Mouse (Mus musculus) spleen, postnatal 0 days (tissue): ENCODE results near the gene Hid1. TPM values are rescaled to one million over a fixed set of nuclear protein-coding genes. Genes with fewer than 3 reads are reported as not detected.

Experiments
- polyA plus RNA-seq: library from polyadenylated mRNA; unstranded; fragments of >200 nt; fragmentation: Nextera tagmentation; extraction: Ambion mirVana; gene quantifications from 2 replicates; pipeline ENCODE4 v1.2.1, GENCODE M21; 2015

The Hid1 gene
- 1.3 and 2.2 TPM in 2 replicates for polyA plus RNA-seq

DNA sequence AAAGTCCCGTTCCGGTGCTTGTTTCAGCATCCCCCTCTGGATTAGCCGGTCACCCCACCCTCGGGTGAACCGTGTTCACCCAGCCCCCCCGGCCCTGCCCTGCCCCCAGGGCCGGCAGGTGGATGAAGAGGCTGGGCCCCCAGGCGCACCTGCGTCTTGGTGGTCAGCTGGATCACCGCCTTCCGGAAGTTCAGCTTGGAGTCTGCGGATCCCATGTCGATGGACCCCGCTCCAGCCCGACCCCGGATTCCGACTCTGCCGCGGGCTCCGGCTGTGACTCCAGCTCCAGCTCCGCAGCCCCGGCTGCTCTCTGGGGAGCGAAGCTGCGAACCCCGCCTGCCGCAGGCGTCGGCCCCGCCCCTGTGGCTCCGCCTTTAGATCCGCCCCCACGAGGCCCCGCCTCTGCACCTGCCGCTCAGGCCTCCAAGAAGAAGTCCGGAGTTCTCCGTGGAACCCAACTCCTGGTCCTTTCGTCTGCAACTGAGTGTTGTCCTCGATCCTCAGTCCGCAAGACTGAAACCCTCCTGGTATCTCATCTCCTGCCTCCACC is at the start of gene Hid1:
Gene Hid1, minus strand, starts transcription at position 362 of the 550 bp plus-strand sequence.

DNA sequence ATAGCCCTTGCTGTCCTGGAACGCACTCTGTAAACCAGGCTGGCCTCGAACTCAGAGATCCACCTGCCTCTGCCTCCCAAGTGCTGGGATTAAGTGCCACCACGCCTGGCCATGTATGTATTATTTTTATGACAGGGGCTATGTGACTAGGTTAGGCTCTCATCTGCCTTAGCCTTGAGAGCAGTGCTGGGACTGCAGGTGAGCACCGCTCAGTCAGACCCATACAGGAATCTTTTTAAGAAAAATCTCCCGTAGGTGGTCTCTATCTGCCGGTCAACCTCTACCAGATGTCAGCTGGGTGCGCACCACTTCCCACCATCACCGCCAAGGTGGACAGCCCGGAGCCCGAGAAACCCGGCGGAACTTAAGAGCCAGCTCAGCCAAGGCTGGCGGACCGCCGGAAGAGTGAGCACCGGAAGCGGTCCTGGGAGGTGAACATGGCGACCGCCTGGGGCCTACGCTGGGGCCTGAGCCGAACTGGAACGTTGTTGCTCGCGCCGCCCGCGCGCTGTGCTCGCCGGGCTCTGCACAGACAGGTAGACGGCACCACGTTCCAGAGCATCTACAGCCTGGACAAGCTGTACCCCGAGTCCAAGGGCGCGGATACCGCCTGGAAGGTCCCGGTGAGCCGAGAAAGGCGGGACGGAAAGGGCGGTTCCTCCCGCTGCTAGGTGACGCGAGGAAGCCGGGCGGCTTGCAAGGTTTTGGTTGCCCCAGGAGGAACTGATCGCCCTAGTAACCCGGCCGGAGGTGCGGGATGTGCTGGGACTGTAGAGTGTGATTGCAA is 36.0 kb upstream of the Hid1 start, which contains the start of gene Mrpl58:
Gene Mrpl58, plus strand, starts transcription at position 415 of the 787 bp plus-strand sequence.

DNA sequence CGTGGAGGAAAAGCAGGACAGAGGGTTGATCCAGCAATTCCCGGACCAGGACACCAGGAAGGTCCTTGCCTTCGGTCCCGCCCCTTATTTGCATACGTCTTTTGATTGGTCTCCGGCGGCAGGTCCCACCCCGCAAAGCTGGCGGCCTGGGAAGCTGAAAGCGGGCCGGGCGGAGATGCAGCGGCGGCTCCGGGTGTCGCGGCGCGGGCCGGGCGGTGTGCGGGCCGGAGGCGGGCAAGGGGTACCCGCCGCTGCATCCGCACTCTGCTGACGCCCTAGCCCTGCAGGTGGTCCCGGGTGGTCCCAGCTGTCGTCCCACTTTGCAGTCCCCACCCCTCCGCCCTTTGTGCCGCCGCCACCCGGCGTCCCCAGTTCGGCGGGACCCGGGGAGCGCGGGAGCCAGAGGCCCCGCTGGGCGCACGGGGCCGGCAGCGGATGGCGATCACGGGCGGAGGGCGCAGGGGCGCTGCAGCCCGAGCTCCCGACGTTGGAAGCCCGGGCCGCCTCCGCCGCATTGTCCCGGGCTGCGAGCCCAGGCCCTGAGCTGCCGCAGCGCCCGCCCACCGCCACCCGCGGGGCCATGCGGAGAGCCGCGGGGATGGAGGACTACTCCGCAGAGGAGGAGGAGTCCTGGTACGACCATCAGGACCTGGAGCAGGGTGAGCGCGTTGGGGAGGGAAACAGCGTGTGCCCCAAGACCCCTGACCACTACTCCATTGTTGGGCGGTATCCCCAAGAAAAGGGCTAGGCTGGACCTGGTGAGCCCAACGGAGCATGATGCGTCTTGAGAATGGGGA is 14.4 kb upstream of the Hid1 start, which contains the start of gene Cdr2l:
Gene Cdr2l, plus strand, starts transcription at position 174 of the 797 bp plus-strand sequence.

DNA sequence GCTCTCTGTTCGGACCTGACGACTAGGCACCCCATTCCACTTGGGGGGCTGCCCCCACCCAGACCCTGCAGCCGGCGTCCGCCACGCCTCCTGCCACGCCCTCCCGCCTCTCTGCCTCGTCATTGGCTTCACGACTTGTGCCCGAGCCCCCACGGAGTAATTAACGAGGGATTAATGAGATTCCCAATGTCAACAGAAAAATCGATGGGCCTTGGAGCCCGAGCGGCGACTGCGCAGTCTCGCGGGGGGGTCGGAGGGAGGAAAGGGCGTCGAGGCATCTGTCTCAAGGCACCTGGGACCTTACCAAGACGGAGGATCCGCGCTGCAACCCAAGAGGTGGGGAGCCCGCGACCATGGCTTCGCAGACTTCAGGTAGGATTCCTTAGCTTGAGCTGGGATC is 33.0 kb downstream of the Hid1 start, which contains the start of gene Otop3:
Gene Otop3, plus strand, starts transcription at position 201 of the 400 bp plus-strand sequence.

DNA sequence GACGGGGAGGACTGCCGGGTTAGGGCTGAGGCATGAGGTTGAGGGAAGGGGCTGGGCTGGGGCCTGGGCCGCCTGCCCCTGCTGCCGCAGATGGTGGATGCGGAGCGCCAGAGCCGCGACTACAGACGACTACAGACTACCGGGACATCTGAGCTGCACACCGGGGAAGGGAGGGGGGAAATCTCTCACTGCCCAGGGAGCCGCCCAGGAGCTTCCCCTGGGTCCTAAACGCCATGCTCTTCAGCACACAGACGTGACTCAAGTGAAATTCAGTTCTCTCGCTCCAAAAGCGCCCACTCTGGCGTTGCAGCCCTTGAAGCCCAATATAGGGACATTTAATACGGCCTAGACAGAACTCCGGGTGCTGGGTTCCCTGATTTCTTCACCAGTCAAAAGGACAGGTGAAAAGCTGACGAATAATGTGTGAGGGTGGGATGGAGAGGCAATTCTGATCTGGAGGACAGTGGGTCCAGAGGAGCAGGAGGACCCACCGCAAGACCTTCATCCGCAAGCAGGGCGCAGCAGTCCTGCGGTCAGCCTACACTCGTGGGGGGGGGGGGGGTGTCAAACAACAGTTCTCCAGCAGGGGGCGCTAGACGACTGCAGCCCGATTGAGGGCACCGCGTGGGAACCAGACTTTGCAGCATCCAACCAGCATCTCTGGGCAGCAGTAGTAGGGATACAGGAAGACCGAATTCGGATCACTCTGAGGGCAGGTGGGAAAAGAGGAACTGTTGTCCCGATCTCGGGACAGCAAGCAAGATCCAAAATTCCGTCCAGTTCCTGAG is 45.5 kb downstream of the Hid1 start, which contains the start of gene Ush1g:
Gene Ush1g, minus strand, starts transcription at position 136 of the 788 bp plus-strand sequence.

DNA sequence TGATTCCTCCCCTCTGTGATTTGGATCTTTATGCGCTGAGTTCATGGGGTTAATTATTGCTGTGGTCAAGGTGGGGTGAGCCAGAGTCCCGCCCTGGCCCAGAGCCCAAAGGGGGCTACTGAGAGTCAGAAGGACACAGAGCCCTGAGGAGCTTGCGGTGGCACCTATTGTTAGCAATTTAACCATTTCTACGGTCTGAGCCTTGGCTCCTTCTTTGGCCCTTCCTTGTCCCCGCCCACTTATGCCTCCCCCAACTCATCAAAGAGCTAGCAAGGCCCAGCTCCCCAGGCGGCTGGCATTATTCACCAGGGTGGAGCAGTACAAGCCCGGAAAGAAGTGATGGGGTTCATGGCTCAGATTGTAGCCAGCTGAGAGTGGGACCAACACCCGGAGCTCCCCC is 60.7 kb downstream of the Hid1 start, which contains the start of gene Otop2:
Gene Otop2, plus strand, starts transcription at position 301 of the 400 bp plus-strand sequence.

Other genes with a start within 250 kb of the Hid1 start
- gene Cd300lf, start 233.8 kb downstream of the Hid1 start, polyA plus RNA-seq = 41.0 and 47.9 TPM in 2 replicates
- 35.2 and 49.0 TPM in 2 replicates for gene Slc9a3r1, start 204.4 kb downstream of the Hid1 start, polyA plus RNA-seq
- gene Tmem104, start 180.3 kb downstream of the Hid1 start, polyA plus RNA-seq = 4.7 and 7.3 TPM in 2 replicates
- 14.3 and 14.4 TPM in 2 replicates for gene Nat9, start 179.9 kb downstream of the Hid1 start, polyA plus RNA-seq
- 0.07 and 0.08 TPM in 2 replicates for gene Grin2c, start 100.5 kb downstream of the Hid1 start, polyA plus RNA-seq
- gene Fdxr, start 90.7 kb downstream of the Hid1 start, polyA plus RNA-seq = 9.7 and 10.0 TPM in 2 replicates
- gene Fads6, start 70.1 kb downstream of the Hid1 start, polyA plus RNA-seq = 0.24 and 0.33 TPM in 2 replicates
- not detected in 2 replicates for gene Otop2, start 60.6 kb downstream of the Hid1 start, polyA plus RNA-seq
- 0.65 and 0.70 TPM in 2 replicates for gene Ush1g, start 45.7 kb downstream of the Hid1 start, polyA plus RNA-seq
- gene Otop3, start 33.0 kb downstream of the Hid1 start, polyA plus RNA-seq = not detected in 2 replicates
- 2.9 and 4.3 TPM in 2 replicates for gene Cdr2l, start 14.2 kb upstream of the Hid1 start, polyA plus RNA-seq
- 80.9 and 91.3 TPM in 2 replicates for gene Mrpl58, start 36.0 kb upstream of the Hid1 start, polyA plus RNA-seq
- 692 and 747 TPM in 2 replicates for gene Atp5h, start 52.2 kb upstream of the Hid1 start, polyA plus RNA-seq
- 9.5 and 13.2 TPM in 2 replicates for gene Kctd2, start 52.4 kb upstream of the Hid1 start, polyA plus RNA-seq
- not detected in 2 replicates for gene Trim80, start 72.8 kb upstream of the Hid1 start, polyA plus RNA-seq
- 0.08 and 0.19 TPM in 2 replicates for gene Slc16a5, start 94.7 kb upstream of the Hid1 start, polyA plus RNA-seq
- gene Armc7, start 107.9 kb upstream of the Hid1 start, polyA plus RNA-seq = 7.4 and 8.5 TPM in 2 replicates
- 83.3 and 90.8 TPM in 2 replicates for gene Nt5c, start 124.1 kb upstream of the Hid1 start, polyA plus RNA-seq
- 280 and 285 TPM in 2 replicates for gene Jpt1, start 146.6 kb upstream of the Hid1 start, polyA plus RNA-seq
- gene Sumo2, start 168.5 kb upstream of the Hid1 start, polyA plus RNA-seq = 581 and 592 TPM in 2 replicates
- 133 and 153 TPM in 2 replicates for gene Nup85, start 196.7 kb upstream of the Hid1 start, polyA plus RNA-seq
- 48.3 and 49.0 TPM in 2 replicates for gene Mrps7, start 236.2 kb upstream of the Hid1 start, polyA plus RNA-seq
- gene Gga3, start 236.3 kb upstream of the Hid1 start, polyA plus RNA-seq = 8.6 and 8.9 TPM in 2 replicates
- gene Mif4gd, start 245.2 kb upstream of the Hid1 start, polyA plus RNA-seq = 40.0 and 42.2 TPM in 2 replicates